Mouse (Mus musculus) embryonic facial prominence, embryonic 11.5 days (tissue): ENCODE data around the gene Metrn. TPM values are rescaled to one million over a fixed set of nuclear protein-coding genes. Genes with fewer than 3 reads are reported as not detected.

Experiments
- ATAC-seq: fragments of 200-750 bp; cut with Nextera tagmentation; replicated peaks from 2 replicates; pipeline ENCODE4 v1.8.0; 2017; ENCODE audit warnings: low read depth; ENCODE audit not compliant: insufficient number of reproducible peaks, low FRiP score, low TSS enrichment
- DNase-seq: peaks from one replicate; pipeline ENCODE4 v3.0.0-alpha.2; 2015; ENCODE audit warnings: low spot score
- H3K27ac ChIP-seq: fragments of 300-500 bp; sonication (generic); replicated peaks from 2 replicates; pipeline ENCODE4 v1.5.1; 2014; ENCODE audit warnings: mild to moderate bottlenecking, low read depth, low read length, control low read depth
- H3K27me3 ChIP-seq: fragments of 300-500 bp; sonication (generic); 2 replicates; pipeline ENCODE4 v1.6.1; 2014; ENCODE audit warnings: mild to moderate bottlenecking, low read length, moderate library complexity, mixed read lengths; ENCODE audit not compliant: control insufficient read depth, insufficient read depth
- H3K36me3 ChIP-seq: fragments of 300-500 bp; sonication (generic); replicated peaks from 2 replicates; pipeline ENCODE4 v1.6.1; 2014; ENCODE audit warnings: low read depth, mild to moderate bottlenecking, low read length, moderate library complexity, mixed read lengths; ENCODE audit not compliant: control insufficient read depth, insufficient read depth
- H3K4me1 ChIP-seq: fragments of 300-500 bp; sonication (generic); 2 replicates; pipeline ENCODE4 v1.6.1; 2014; ENCODE audit warnings: low read length, mixed read lengths; ENCODE audit not compliant: control insufficient read depth, insufficient read depth
- H3K4me2 ChIP-seq: fragments of 300-500 bp; sonication (generic); 2 replicates; pipeline ENCODE4 v1.6.1; 2014; ENCODE audit warnings: low read depth, mild to moderate bottlenecking, control low read depth, low read length, moderate library complexity
- H3K4me3 ChIP-seq: fragments of 300-500 bp; sonication (generic); 2 replicates; pipeline ENCODE4 v1.5.1; 2014; ENCODE audit warnings: low read depth, low read length, control low read depth
- H3K9ac ChIP-seq: fragments of 300-500 bp; sonication (generic); replicated peaks from 2 replicates; pipeline ENCODE4 v1.6.1; 2014; ENCODE audit warnings: mild to moderate bottlenecking, control low read depth, low read length
- H3K9me3 ChIP-seq: fragments of 300-500 bp; sonication (generic); replicated peaks from 2 replicates; pipeline ENCODE4 v1.6.1; 2016; ENCODE audit warnings: mild to moderate bottlenecking, low read length, inconsistent platforms, mixed read lengths; ENCODE audit not compliant: control insufficient read depth
- WGBS: fragments of 180-500 bp; shearing (Covaris S2); extraction: QIAGEN DNeasy Blood & Tissue Kit; methylation state at CpG from one replicate; pipeline ENCODE4 v1.1.7; 2014; 5-methylcytosine and 5-hydroxymethylcytosine counted together
- polyA plus RNA-seq: library from polyadenylated mRNA; unstranded; fragments of >200 nt; fragmentation: Nextera tagmentation; extraction: Ambion mirVana; gene quantifications from 2 replicates; pipeline ENCODE4 v1.2.1, GENCODE M21; 2014

Metrn gene
- polyA plus RNA-seq, 1 experiment from 2014 or later, result 13.4 TPM

DNA sequence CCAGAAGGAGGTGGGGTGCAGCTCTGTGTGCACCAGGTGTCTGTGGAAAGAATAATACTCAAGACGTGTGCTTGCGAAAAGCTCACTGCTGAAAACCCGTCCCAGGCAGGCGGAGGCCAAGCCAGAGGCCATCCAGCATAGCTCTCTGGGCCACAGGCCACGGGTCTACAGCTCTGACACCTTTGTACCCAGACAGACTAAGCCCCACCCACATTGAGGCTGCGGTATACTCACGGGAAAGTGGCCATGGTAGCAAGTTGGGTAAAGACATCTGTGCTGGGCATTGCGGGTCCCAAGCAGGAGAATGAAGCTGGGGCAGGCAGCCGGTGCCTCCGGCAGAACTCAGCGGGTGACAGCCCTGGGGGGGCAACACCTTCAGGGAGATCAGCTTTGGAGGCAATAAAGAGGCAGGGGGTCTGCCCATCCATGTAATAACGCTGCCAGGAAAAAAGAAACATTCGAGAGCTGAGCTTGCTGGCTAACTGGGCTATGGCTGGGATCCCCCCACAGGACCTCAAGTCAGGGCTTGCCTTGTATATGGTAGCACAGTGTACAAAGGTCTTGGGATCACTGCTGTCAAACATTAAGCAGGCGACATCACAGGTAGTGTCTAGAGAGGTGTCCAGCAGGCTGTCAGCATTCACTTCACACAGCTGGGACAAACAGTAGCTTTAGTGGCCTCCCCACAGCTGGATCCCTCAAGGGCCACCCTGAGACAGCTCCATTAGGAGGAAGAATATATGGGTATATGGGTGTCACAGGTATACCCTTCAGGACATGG, 42.7 kb upstream of the Metrn start:
- WGBS, result 87% methylated on average over 14 of the region's 14 CpGs
- DNase-seq (no peak), ATAC-seq (no peak)
- H3K9ac ChIP-seq, result no peak overlapping the region
- no peak overlapping the region for H3K4me2 ChIP-seq
- H3K9me3 ChIP-seq, result no peaks in the 10 kb centered on the region
- no peaks in the 10 kb centered on the region for H3K27me3 ChIP-seq
- peaks cover 10% of the 10 kb centered on the region for H3K4me1 ChIP-seq
- H3K4me3 ChIP-seq, result no peak overlapping the region
- peaks cover 16% of the 10 kb centered on the region for H3K36me3 ChIP-seq
- no peak overlapping the region for H3K27ac ChIP-seq

DNA sequence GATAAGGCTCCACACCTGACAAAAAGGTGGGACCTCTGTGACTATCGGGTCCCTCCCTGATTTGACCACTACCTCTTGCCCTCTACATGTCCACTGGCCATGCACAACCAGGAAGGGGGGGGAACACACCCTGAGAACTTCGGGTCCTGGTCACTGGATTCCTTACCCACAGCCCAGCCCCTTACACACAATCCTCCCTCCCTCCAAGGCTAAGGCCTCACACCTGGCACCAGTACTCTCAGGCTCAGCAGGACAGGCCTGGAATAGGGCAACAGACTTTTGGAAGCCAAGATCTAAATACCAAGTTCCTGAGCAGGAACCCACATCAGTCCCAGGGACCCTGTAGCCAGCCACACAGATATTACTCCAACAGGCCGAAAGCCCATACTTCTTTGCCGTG, 42.0 kb upstream of the Metrn start:
- Histone ChIP-seq H3K27ac (no peak overlapping the region), H3K4me3 (no peak overlapping the region), H3K36me3 (peaks cover 16% of the 10 kb centered on the region), H3K4me1 (peaks cover 18% of the 10 kb centered on the region), H3K27me3 (no peaks in the 10 kb centered on the region), H3K4me2 (no peak overlapping the region), H3K9ac (no peak overlapping the region), H3K9me3 (no peaks in the 10 kb centered on the region)
- ATAC-seq, result no peak
- WGBS, result 85% methylated on average over 4 of the region's 4 CpGs
- DNase-seq, result no peak

DNA sequence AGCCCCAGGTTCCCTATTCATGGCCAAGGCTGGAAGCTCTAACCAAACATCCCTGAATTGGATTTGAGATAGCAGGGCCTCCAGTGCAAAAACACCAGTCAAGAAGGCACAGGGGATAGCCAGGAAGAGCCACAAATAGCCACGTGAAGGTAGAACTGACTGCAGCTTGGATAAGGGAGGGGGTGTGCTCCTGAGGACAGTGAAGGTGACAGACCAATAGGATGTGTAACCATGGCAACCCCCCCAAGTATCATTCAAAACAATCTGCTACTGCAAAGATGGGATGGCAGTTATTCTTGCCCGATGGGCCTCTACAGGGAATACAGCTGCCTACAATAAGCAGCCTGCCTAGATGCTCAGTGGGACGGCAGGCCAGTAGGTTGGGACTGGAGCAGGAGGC, 40.6 kb upstream of the Metrn start:
- DNase-seq (no peak), ATAC-seq (no peak)
- Histone ChIP-seq H3K4me2 (no peak overlapping the region), H3K4me3 (no peak overlapping the region), H3K27ac (no peak overlapping the region), H3K36me3 (peaks cover 16% of the 10 kb centered on the region), H3K9me3 (no peaks in the 10 kb centered on the region), H3K9ac (peak overlapping the region; percentile 7; the same call in 1 of the 2 replicates), H3K27me3 (no peaks in the 10 kb centered on the region), H3K4me1 (peaks cover 19% of the 10 kb centered on the region)
- WGBS, result 44% methylated on average over 3 of the region's 3 CpGs

DNA sequence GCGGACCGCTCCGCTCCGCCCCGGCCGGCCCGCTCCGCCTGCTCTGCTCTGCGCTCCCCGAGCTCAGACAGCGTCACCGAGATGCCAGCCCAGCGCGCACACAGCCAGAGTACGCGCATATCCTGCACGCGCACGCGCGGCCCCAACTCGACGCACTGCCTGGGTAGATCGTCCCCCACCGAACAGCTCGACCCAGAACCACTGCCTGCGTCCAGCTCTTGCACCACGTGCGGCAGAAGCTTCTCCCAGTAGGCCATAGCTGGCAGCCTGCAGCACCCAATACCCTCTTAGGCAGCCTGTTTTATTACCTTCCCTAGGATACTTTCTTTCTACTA, 40.1 kb upstream of the Metrn start, which contains the start of gene Rhbdl1:
Gene Rhbdl1 (minus strand): TSS at position 220 of the 335 bp plus-strand sequence.
- Histone ChIP-seq H3K4me1 (peaks cover 19% of the 10 kb centered on the region), H3K4me2 (peak within 1 kb of the TSS; percentile 57), H3K9me3 (no peaks in the 10 kb centered on the region), H3K9ac (peak within 1 kb of the TSS; percentile 35), H3K27me3 (no peaks in the 10 kb centered on the region), H3K27ac (no peak within 1 kb of the TSS), H3K4me3 (peak within 1 kb of the TSS; percentile 17), H3K36me3 (peaks cover 16% of the 10 kb centered on the region)
- DNase-seq (peak; percentile 68), ATAC-seq (no peak)
- 2% methylated on average over 29 of the region's 29 CpGs for WGBS

DNA sequence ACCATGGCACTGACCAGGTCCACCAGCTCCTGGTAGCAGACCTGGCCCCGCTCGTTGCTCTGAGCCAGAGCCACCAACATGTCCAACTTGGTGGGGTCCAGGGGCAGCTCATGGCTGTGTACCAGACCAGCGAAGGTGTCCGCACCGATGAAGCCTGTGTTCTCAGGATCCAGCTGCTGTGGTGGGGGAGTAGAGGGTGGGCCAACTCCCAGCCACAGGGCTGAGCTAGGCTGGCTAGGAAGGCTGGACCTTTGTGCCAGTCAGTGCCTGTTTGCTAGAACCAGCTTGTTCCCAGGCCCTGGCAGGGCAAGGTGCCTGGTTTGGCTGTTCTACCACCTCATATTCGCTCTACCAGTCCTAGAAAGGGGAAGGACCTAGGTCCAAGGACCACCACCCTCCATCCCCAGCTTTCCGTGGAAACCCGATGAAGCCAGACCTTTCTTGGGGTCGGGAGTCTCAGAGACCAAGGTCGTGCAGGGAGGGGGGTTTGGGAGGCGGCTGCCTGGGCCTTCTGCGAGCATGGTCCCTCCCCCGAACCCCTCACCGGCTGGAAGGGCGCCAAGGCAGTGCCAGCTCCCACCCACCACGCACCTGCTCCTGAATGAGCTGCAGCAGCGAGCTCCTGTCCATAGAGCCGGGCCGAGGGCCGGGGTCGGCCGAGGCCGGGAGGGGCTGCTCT, 39.6 kb upstream of the Metrn start:
- H3K4me1 ChIP-seq, result peaks cover 21% of the 10 kb centered on the region
- no peaks in the 10 kb centered on the region for H3K27me3 ChIP-seq
- H3K4me3 ChIP-seq, result peak overlapping the region; percentile 17
- no peak for ATAC-seq
- DNase-seq, result no peak
- no peak overlapping the region for H3K27ac ChIP-seq
- H3K9me3 ChIP-seq, result no peaks in the 10 kb centered on the region
- 26% methylated on average over 22 of the region's 23 CpGs for WGBS
- H3K4me2 ChIP-seq, result peak overlapping the region; percentile 57
- H3K9ac ChIP-seq, result peak overlapping the region; percentile 35
- peaks cover 16% of the 10 kb centered on the region for H3K36me3 ChIP-seq

DNA sequence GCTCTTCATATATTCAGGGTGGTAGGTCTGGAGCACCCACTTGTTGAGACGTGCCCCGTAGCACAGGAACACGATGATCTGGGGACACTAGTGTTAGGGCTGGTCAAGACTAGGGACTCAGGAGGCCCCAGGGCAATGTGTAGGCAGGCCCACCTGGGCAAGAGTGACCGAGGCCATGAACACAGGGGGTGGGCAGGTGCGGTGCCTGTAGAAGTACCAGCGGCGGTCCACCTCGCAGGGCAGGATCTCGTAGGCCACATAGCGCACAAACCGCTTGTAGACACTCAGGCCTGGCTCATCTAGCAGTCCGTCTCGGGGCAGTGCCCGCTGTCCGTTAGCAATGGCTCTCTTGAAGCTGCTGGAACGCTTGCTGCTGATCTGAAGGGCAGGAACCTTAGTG, 38.9 kb upstream of the Metrn start:
- peaks cover 11% of the 10 kb centered on the region for H3K36me3 ChIP-seq
- 91% methylated on average over 16 of the region's 16 CpGs for WGBS

DNA sequence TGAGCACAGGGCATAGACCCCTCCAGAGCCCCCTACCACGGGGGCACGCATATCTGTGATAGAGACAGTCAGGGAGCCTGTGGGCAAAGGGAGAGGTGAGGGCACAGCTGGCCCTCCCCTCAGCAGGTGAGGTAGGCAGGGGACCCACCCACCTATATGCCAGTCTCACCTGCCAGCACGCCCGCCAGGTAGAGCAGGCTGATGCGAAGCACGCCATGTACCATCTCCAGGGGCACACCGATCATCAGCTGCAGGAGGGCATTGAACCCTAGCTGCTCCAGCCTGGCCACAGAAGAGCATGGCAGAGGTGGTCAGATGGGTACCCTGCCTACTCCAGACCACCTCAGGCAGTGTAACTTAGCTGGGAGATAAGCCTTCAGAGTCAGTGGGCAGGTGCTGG, 38.4 kb upstream of the Metrn start:
- no peaks in the 10 kb centered on the region for H3K27me3 ChIP-seq
- H3K4me3 ChIP-seq, result no peak overlapping the region
- H3K4me2 ChIP-seq, result no peak overlapping the region
- DNase-seq (no peak), ATAC-seq (no peak)
- H3K27ac ChIP-seq, result no peak overlapping the region
- peak overlapping the region; percentile 9; the same call in 1 of the 2 replicates for H3K9ac ChIP-seq
- H3K36me3 ChIP-seq, result peaks cover 8% of the 10 kb centered on the region
- 94% methylated on average over 7 of the region's 7 CpGs for WGBS
- H3K9me3 ChIP-seq, result no peaks in the 10 kb centered on the region
- H3K4me1 ChIP-seq, result peaks cover 25% of the 10 kb centered on the region

More for the DNA sequence above, 38.9 kb upstream of the Metrn start:
- H3K9ac ChIP-seq, result no peak overlapping the region; the same call in 1 of the 2 replicates
- H3K4me1 ChIP-seq, result peaks cover 25% of the 10 kb centered on the region
- no peak overlapping the region for H3K4me3 ChIP-seq
- no peaks in the 10 kb centered on the region for H3K9me3 ChIP-seq
- ATAC-seq, result no peak
- H3K4me2 ChIP-seq, result no peak overlapping the region
- DNase-seq, result no peak
- H3K27me3 ChIP-seq, result no peaks in the 10 kb centered on the region
- no peak overlapping the region for H3K27ac ChIP-seq

DNA sequence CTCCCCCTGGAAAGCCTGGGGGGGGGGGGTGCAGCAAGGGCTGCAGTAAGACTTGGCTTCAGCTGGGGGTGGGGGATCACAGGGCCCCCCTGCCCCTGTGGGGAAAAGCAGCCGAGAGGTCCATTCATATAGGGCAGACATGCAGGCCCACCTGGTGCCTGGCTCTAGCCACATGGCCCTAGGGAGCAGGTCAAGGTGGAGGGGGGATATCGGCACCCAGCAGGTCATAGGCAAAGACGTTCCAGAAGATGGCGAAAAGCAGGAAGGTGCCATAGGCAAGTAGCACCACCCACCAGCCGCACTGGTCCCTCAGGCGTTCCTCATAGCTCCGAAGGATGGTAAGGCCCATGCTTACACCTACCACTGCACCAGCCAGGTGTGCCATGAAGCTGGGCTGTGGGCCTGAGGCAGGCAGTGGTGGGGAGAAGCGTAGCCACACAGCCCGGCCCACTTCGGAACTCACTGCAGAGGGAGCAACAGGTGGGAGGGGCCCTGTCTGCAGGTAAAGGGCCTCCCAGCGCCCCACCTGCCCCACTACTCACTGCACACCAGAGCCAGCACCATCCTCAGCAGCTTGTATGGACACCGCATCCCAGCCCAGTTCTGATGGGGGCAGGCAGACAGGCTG, 37.8 kb upstream of the Metrn start:
- no peak for DNase-seq
- peak overlapping the region; percentile 75 for H3K4me2 ChIP-seq
- peaks cover 6% of the 10 kb centered on the region for H3K36me3 ChIP-seq
- no peak overlapping the region for H3K27ac ChIP-seq
- H3K9me3 ChIP-seq, result no peaks in the 10 kb centered on the region
- peak overlapping the region; percentile 89 for H3K4me3 ChIP-seq
- H3K9ac ChIP-seq, result peak overlapping the region; percentile 87
- ATAC-seq, result no peak
- no peaks in the 10 kb centered on the region for H3K27me3 ChIP-seq
- 87% methylated on average over 11 of the region's 12 CpGs for WGBS
- H3K4me1 ChIP-seq, result peaks cover 28% of the 10 kb centered on the region
